Mouse (Mus musculus) C2C12 (cell line): ENCODE measurements around the gene Hspa1b.

Experiments used
- CEBPB ChIP-seq: IDR thresholded peaks from one replicate; pipeline ENCODE4 v1.6.1; 2011; ENCODE audit warnings: low read depth, mild to moderate bottlenecking, control low read depth, moderate library complexity
- CTCF ChIP-seq: IDR thresholded peaks from one replicate; pipeline ENCODE4 v1.5.1; 2011; ENCODE audit not compliant: control insufficient read depth, insufficient read depth, insufficient read length
- MAX ChIP-seq: IDR thresholded peaks from one replicate; pipeline ENCODE4 v1.6.1; 2011; ENCODE audit warnings: mild to moderate bottlenecking, control low read depth
- MYOD1 ChIP-seq: IDR thresholded peaks from one replicate; pipeline ENCODE4 v1.6.1; 2011; ENCODE audit warnings: low read depth; ENCODE audit not compliant: control insufficient read depth, insufficient read length
- MYOG ChIP-seq: IDR thresholded peaks from one replicate; pipeline ENCODE4 v1.6.1; 2011; ENCODE audit not compliant: control insufficient read depth, insufficient read length; ENCODE audit errors: extremely low read depth

DNA sequence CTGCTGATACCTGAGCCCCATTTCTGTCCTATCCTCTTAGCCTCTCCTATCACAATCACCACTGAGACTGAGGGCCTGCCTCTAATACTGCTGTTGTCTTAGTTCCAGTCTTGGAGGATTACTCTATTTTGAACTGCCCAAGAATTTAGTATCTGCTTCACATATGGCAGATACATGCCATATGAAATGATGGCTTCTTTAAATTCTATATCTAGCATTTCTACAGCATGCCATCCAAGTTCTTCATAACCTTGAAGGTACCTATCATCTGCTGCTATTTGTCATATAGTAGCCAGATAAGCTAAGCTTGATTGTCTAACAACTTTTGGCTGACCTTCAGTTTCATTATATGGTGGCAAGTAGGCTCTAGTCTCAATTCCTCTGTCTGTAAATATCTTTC, 35.7 kb upstream of the Hspa1b start:
- no peak for TF ChIP-seq MYOD1
- no peak for TF ChIP-seq CTCF
- no peak for TF ChIP-seq MAX
- TF ChIP-seq MYOG: no peak
- no peak for TF ChIP-seq CEBPB
